In the genomic region with DNA sequence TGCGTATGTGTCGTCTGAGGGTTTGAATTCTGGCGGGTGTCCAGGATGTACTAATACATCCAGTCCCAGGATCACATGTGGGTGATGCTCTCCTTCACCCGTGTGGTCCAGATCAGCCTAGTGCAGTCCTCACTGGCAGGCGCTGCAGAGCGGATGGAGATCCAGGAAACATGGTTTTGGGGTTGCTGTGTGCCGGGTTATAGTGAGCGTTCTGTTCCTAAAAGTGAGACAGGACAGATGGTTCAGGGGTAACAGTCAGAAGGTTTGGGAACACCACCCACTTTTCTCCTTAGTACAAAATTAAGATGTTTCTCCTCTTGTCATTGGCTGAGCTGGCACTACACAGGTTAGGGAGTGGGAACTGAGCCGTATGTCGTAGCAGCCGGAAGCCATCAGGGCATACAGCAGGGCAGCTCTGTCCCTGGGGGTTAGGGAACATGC, we compare ENCODE assay signal across 28 mouse cellular contexts. TPM values are rescaled to one million over a fixed set of nuclear protein-coding genes. Genes with fewer than 3 reads are reported as not detected.
A peak's percentile ranks its signal among the peaks of the same experiment; 100 is the strongest.
DNase-seq lines count a peak whose midpoint lies in the region; ATAC-seq lines count a peak whose summit lies in the region.
"Had no signal": no experiment of that assay in that cellular context is flagged by ENCODE, and none has a peak within 500 bp of the region (broad histone marks: within the 10 kb centered on the region; RNA-seq: fewer than 3 reads in every experiment).

No protein-coding gene starts in this region.

- DNase-seq in heart, embryonic 10.5 days (ENCODE audit: low spot score): no peak
- peak; percentile 23 to 81 for DNase-seq in left cerebral cortex, postnatal 25 days (ENCODE audit: low spot score in 2 of 2)
- DNase-seq in left cerebral cortex, postnatal 10 days (ENCODE audit: extremely low spot score in 1 of 2, low spot score in 2 of 2): no peak
- DNase-seq in 3T3-L1 (ENCODE audit: low read depth, low spot score): peak; percentile 16
- peak; percentile 80 for DNase-seq in brain, adult 2 months (ENCODE audit: low read depth, low spot score)
- no peak for DNase-seq in midbrain, embryonic 10.5 days (ENCODE audit: low spot score)
- no peak for DNase-seq in thymus, postnatal 10 days (ENCODE audit: low spot score in 2 of 2)
- DNase-seq: adrenal gland, adult 2 months; cerebellum, adult 9-10 months; heart, postnatal 4 days; liver; lung, postnatal 10 days; thymus, postnatal 25 days had no signal

- no peaks in the 10 kb centered on the region for H3K27me3 ChIP-seq in heart, embryonic 10.5 days (ENCODE audit: insufficient read depth, poor library complexity, severe bottlenecking)
- H3K27me3 ChIP-seq in heart, embryonic 12.5 days (replicated peaks): no peaks in the 10 kb centered on the region
- no peaks in the 10 kb centered on the region; the same call in 1 of the 2 replicates for H3K27me3 ChIP-seq in midbrain, embryonic 10.5 days (ENCODE audit: low read depth, poor library complexity, severe bottlenecking)
- H3K27me3 ChIP-seq: forebrain, embryonic 13.5 days; heart, embryonic 15.5 days; stomach, embryonic 15.5 days had no signal

- H3K36me3 ChIP-seq in heart, embryonic 10.5 days: no peaks in the 10 kb centered on the region
- H3K36me3 ChIP-seq in heart, embryonic 12.5 days: no peaks in the 10 kb centered on the region
- no peaks in the 10 kb centered on the region for H3K36me3 ChIP-seq in midbrain, embryonic 10.5 days
- H3K36me3 ChIP-seq: heart, embryonic 15.5 days; neural tube, embryonic 15.5 days; stomach, embryonic 15.5 days had no signal

- WGBS in heart, embryonic 10.5 days: 84% methylated on average over 11 of the region's 11 CpGs
- 80% methylated on average over 11 of the region's 11 CpGs for WGBS in heart, embryonic 12.5 days
- WGBS in midbrain, embryonic 10.5 days: 88% methylated on average over 11 of the region's 11 CpGs

- no peak overlapping the region for H3K9ac ChIP-seq in heart, embryonic 12.5 days
- H3K9ac ChIP-seq: forebrain, embryonic 13.5 days; heart, embryonic 15.5 days; neural tube, embryonic 15.5 days; stomach, embryonic 15.5 days had no signal

- peak overlapping the region; percentile 6; the same call in 1 of the 2 replicates for H3K27ac ChIP-seq in heart, embryonic 10.5 days
- H3K27ac ChIP-seq in heart, embryonic 12.5 days (ENCODE audit: poor library complexity, severe bottlenecking): no peak overlapping the region
- H3K27ac ChIP-seq in midbrain, embryonic 10.5 days (replicated peaks): no peak overlapping the region
- H3K27ac ChIP-seq: forebrain, embryonic 13.5 days; neural tube, embryonic 15.5 days; stomach, embryonic 15.5 days had no signal

- peaks cover 55% of the 10 kb centered on the region for H3K4me1 ChIP-seq in heart, embryonic 10.5 days
- peaks cover 44% of the 10 kb centered on the region for H3K4me1 ChIP-seq in heart, embryonic 12.5 days (replicated peaks)
- peaks cover 23% of the 10 kb centered on the region for H3K4me1 ChIP-seq in midbrain, embryonic 10.5 days
- H3K4me1 ChIP-seq: forebrain, embryonic 13.5 days had no signal

- H3K4me2 ChIP-seq in heart, embryonic 12.5 days: no peak overlapping the region
- H3K4me2 ChIP-seq: forebrain, embryonic 13.5 days; heart, embryonic 15.5 days; neural tube, embryonic 15.5 days; stomach, embryonic 15.5 days had no signal

- H3K4me3 ChIP-seq in heart, embryonic 10.5 days: no peak overlapping the region
- no peak overlapping the region for H3K4me3 ChIP-seq in heart, embryonic 12.5 days
- H3K4me3 ChIP-seq in midbrain, embryonic 10.5 days: no peak overlapping the region
- H3K4me3 ChIP-seq: erythroblast, embryonic 14.5 days; forebrain, embryonic 13.5 days; heart, embryonic 15.5 days; neural tube, embryonic 15.5 days; stomach, embryonic 15.5 days had no signal

- no peak for ATAC-seq in heart, embryonic 12.5 days (ENCODE audit: insufficient number of reproducible peaks, low FRiP score)
- ATAC-seq: forebrain, embryonic 13.5 days; hindbrain, embryonic 16.5 days; intestine, embryonic 16.5 days; midbrain, embryonic 16.5 days had no signal

- intact Hi-C loops in left cerebral cortex, postnatal 25 days (cut with DNase I): no loop called here
- intact Hi-C loops in left cerebral cortex, postnatal 10 days (cut with DNase I): no loop called here

- H3K9me3 ChIP-seq in heart, embryonic 10.5 days: no peaks in the 10 kb centered on the region
- H3K9me3 ChIP-seq in heart, embryonic 12.5 days (replicated peaks): no peaks in the 10 kb centered on the region
- H3K9me3 ChIP-seq in midbrain, embryonic 10.5 days (replicated peaks): no peaks in the 10 kb centered on the region
- H3K9me3 ChIP-seq: forebrain, embryonic 13.5 days; heart, embryonic 15.5 days; neural tube, embryonic 15.5 days; stomach, embryonic 15.5 days had no signal

RNA-seq across cellular contexts. Expression of a gene that starts 10.2 kb away (rescaled TPM):
- 10.9 and 17.7 TPM in 2 replicates for polyA plus RNA-seq in heart, embryonic 10.5 days (2016; fragmentation: Nextera tagmentation; extraction: Ambion mirVana)
- polyA plus RNA-seq in heart, embryonic 12.5 days (2016; fragmentation: Nextera tagmentation; extraction: Ambion mirVana): 23.5 and 24.1 TPM in 2 replicates
- total RNA-seq in left cerebral cortex, postnatal 25 days (2021): 10 to 100 TPM; 29.8 to 34.8 TPM
- total RNA-seq in left cerebral cortex, postnatal 10 days (2021): 10 to 100 TPM in 1 of 2 experiments, 1 to 10 TPM in 1; 9.3 to 11.0 TPM
- 3.3 and 3.9 TPM in 2 replicates for polyA plus RNA-seq in midbrain, embryonic 10.5 days (2016; fragmentation: Nextera tagmentation; extraction: Ambion mirVana)

RNA-seq across cellular contexts. Expression of a gene that starts 50.8 kb away (rescaled TPM):
- polyA plus RNA-seq in heart, embryonic 10.5 days (2016; fragmentation: Nextera tagmentation; extraction: Ambion mirVana): 0.21 TPM in 1 of 2 replicates, not detected in the other
- not detected in 2 replicates for polyA plus RNA-seq in heart, embryonic 12.5 days (2016; fragmentation: Nextera tagmentation; extraction: Ambion mirVana)
- total RNA-seq in left cerebral cortex, postnatal 25 days (2021): not detected
- total RNA-seq in left cerebral cortex, postnatal 10 days (2021): 1 to 10 TPM in 1 of 2 experiments, not detected in 1; 1.4 TPM
- polyA plus RNA-seq in midbrain, embryonic 10.5 days (2016; fragmentation: Nextera tagmentation; extraction: Ambion mirVana): not detected in 2 replicates
- total RNA-seq: common myeloid progenitor, adult 5-6 weeks; granulocyte monocyte progenitor cell, adult 5-6 weeks; megakaryocyte-erythroid progenitor cell, adult 5-6 weeks had no signal
- polyA plus RNA-seq: embryonic facial prominence, embryonic 11.5 days; erythroblast, embryonic 14.5 days; forebrain, embryonic 13.5 days; heart, embryonic 15.5 days; hindbrain, embryonic 16.5 days; kidney, embryonic 16.5 days; liver, embryonic 16.5 days; midbrain, embryonic 16.5 days; neural tube, embryonic 15.5 days had no signal

Comparison
In these comparisons a context has a peak if more than half of its experiments do, and no peak if none do; other contexts are left out.
1. DNase-seq: peak in left cerebral cortex, postnatal 25 days (2 of 2), 3T3-L1 (single experiment) and brain, adult 2 months (single experiment); none in heart, embryonic 10.5 days (single experiment), left cerebral cortex, postnatal 10 days (0 of 2), midbrain, embryonic 10.5 days (single experiment) and thymus, postnatal 10 days (0 of 2).